Mouse (Mus musculus) layer of hippocampus, adult 18-20 months (tissue): Measurements from ENCODE around the gene Casq2. TPM values are rescaled to one million over a fixed set of nuclear protein-coding genes. Genes with fewer than 3 reads are reported as not detected.
"Not testable (repeated sequence)": the region's sequence is repeated elsewhere in the genome, so short reads cannot be mapped to it uniquely, and the experiment has no call there.

ENCODE experiments used
- DNase-seq, 2 experiments: peaks; one replicate each; pipeline ENCODE4 v3.0.0; 2022; ENCODE audit warnings: low spot score in 2 of 2
- total RNA-seq, 2 experiments: library from RNA; stranded (reverse); gene quantifications; 2 replicates each; pipeline ENCODE4 v1.2.3; 2021

The Casq2 gene
- total RNA-seq, 2 experiments from 2014 or later, result 0.59 to 1.2 TPM

DNA sequence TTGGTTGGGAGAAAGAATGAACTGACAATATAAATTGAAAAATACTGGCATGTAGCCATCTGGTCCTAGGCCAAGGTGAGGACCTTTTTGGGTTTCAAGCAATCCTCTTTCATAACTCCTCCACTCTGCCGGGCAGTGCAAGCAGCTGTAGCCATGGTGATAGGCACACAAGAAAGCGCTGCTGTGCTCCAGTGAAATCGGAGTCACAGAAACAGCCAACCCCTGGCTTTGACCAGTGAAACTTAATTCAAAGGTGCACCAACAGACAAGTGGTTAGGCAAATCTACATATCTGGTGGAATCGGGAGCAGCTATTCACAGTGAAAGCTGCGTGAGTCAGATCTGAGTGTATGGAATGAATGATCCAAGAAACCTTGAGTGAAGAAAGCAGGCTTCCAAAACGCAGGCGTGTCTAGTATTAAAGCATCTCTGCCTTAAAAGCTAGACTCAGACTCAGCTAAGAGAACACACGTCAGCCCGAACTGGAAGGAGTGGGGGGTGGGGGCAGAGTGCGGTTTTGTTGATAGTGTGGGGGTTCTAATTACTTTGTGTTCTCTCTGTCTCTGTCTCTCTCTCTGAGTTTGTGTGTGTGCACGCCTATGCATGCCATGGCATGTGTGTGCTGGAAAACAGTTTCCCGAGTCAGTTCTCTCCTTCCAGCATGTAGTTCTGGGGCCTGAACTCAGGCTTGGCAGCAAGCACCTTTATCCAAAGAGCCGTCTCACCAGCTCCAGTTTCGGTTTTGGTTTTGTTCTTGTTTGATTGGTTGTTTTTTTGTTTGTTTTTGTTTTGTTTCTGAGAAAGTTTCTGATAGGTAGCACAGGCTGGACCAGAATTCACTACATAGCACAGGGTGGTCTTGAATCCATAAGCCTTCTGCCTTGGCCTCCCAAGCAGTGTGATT, 73.5 kb downstream of the Casq2 start:
- DNase-seq, result no peak

DNA sequence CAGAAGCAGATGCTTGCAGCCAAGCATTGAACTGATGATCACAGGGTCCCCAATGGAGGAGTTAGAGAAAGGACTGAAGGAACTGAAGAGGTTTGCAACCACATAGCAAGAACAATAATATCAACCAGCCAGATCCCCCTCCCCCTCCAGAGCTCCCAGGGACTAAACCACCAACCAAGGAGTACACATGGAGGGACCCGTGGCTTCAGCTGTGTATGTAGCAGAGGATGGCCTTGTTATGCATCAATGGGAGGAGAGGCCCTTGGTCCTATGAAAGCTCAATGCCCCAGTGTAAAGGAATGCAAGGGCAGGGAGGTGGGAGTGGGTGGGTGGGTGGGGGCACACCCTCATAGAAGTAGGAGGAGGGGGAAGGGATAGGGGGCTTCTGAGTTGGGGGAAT, 77.6 kb downstream of the Casq2 start:
- DNase-seq, result not testable (repeated sequence)

GRCm38 (mm10) chr3:102164911-102165310, 78.7 kb downstream of the Casq2 start:
- no peak for DNase-seq

- no peak for DNase-seq
Measured at GRCm38 (mm10) chr3:102165536-102166286, 79.5 kb downstream of the Casq2 start.

GRCm38 (mm10) chr3:102166287-102166620, 80.0 kb downstream of the Casq2 start:
- DNase-seq, result no peak

DNA sequence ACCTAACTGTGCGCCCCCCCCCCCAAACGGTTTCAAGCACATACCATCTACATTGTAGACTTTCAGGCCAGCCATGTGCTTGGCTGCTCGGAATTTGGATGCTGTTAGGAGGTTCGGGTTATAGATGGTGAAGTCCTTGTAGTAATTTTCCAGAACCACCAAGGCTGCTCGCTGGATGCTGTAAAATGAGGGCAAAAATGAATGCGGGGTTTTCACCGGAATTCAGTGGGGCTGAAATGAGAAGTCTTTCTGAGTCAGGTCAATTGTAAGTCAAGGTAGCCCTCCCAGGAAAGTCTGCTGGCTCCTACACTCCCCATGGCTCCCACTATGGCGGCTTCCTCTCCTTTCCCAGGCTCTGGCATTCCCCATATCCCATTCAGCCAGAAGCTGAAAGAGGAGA, 80.6 kb downstream of the Casq2 start:
- no peak for DNase-seq

DNA sequence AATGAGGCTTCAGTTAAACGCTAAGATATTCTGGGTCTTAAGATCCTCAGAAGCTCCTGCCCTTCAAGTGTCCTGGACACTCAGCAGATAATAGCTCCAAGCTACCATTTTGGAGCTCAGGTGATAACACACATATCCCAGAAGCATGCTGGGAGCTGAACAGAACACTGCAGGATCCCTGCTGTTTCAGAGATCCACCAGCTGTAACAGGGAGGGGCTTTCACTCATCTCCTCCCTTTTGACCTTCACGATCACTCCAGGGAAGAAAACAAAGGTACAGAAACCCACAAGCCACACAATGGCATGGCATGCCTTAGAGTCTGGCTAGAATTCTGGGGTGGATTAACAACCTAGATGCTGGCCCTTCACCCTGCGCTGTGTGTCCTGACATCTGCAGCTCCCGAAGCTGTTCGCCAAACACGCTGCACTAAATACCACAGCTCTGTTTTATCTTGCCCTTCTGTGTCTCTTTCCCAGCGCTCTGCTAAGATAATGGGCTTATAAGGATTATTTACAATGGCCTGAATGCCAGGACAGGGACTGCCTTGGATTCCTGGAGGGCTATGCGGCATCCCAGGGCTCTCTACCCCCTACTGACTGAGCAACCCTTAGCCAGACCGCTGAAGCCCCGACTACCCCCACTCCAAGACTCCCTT, 81.5 kb downstream of the Casq2 start:
- no peak for DNase-seq

DNA sequence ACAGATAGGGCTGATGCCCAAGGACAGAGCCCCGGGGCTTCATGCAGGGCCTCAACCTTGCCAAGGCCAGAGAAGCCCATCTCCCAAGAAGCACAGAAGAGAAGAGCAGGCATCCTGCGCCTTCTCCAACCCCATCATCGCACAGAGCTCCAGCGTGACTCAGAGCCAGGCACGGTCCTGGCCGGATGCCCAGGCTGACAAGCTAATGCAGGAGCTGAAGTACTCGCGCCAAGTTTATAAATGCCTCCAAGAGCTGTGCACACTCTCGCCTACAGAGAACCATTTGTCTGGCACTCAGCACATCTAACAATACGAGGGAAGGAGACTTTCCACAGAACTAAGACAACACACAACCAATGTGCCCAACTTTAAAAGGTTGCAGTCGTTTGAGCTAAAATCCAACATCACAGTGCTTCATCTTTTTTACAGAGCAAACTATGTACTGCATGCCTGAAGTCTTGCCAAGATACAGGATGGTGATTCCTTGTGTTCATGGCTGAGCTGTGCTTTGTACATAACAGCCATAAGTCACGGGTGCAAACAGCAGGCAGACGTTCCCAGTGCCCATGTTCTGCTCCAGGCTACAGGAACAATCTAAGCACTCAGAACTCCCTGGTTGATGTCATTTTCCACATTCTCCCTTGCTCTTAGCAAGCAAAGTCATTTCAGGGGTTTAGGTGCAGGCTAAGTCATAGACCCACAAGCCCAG, 83.1 kb downstream of the Casq2 start:
- DNase-seq, result peak; percentile 93 to 98

DNA sequence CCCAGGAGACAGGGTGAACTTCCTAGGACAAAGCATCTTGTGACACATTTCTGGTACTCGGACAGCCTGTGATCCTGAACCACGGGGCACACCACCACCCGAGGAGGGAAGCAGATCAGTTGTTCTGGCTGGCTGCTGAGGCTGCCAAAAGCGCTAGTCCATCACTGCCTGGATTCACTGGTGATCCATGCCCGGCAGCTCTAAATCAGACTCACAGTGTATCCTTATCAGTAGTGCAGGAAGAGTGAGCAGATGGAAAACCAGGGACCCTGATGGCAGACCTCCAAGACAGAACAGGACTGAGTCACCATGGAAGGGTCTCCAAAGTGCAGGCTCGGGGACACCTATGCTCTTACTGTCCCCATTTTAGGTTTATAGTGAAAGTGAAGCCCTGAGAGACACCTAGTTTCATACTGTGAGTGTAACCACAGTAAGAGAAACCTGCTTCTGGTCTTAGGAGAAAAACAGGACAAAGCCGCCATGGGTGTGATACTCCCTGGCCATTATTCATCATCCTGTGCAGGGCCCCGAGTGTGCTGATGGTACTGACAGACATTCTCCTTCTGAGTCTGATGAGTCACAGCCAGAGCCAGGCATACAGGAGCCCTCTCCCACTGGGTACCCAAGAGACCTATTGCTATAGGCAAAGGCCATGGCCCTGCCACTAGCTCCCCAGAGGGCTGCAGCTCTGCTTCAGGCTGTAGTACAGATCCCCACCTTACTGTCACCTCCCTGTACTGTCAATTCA, 88.1 kb downstream of the Casq2 start:
- no peak for DNase-seq

DNA sequence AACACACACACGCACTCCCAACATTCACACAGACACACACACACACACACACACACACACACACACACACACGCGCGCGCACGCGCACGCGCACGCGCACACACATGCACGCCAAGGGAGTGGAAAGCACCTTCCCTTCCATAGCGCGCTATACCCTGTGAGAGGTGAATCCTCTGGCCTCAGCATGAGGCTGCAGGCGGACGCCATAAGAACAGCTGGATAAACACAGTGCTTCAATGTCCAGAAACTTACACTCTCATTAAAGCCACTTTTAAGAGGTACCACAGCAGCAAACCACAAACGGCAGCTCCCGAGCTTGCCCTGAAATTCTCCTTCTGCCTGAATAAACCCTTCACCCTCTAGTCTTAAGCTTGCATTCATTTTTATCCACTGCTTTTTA, 89.5 kb downstream of the Casq2 start:
- no peak for DNase-seq

DNA sequence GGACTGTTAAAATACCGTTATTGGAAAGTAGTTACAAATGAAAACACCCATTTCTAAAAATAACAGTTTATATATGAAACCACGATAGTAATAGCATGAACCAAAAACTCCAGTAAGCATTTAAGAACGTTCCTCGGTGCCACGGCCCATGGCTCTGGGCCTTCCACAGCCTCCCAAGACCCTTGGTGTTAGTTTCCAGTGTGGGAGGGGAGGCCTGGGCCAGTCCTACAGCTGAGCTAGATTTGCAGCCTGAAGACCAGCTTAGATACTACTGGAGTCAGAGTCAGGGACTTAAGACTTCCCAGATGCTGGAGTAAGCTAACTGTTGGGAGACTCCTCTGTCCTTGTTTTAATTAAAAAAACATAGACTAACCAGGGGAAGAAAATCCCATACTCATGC, 89.9 kb downstream of the Casq2 start:
- DNase-seq, result no peak

DNA sequence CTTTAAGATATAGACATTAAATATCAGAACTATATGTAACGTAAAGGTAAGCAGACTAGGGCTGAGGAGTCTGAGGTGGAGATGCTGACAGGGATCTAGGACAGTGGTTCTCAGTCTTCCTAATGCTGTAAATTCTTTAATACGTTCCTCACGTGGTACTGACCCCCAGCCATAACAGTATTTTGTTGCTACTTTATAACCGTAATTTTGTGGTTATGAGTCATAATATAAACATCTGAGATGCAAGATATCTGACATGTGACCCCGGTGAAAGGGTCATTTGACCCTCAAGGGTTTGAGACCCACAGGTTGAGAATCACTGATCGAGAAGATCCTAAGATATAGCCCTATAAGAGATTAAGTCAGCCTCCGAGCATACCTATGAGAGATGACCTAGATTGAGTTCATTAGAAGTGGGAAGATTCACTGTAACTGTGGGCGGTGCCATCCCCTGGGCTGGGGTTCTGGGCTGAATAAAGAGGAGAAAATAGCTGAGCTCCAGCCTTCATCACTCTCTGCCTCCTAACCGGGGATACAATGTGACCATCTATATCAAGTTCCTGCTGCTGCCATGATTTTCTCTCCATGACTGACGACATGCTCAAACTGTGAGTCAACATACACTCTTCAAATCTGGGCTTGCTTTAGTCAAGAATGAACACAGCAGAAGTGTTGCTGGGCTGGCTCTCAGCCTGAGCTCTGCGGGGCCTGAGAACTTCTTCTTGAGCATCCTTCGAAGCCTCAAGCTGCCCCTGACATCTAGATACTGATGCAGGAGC, 91.8 kb downstream of the Casq2 start:
- DNase-seq, result no peak

DNA sequence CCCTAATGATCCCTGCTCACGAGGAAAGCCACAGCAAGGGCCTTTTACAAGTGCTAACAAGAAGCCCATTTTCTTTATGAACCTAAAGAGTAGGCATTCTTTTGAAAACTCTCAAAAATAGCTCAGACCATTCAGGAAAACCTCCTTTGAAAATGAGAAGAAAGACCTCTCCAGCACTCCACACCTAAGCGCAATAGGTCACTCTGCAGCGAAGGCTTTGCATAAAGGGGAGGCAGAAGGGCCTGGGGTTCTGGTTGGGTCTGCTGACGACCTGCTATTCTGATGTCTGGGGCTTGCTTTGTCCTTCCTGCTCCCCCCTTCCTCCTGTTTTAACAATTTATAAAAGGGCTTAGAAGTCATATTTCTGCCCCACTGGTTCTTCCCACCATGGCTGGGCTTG, 93.7 kb downstream of the Casq2 start:
- no peak for DNase-seq

- DNase-seq, result no peak
Measured at GRCm38 (mm10) chr3:102180746-102181145, 94.5 kb downstream of the Casq2 start.

GRCm38 (mm10) chr3:102181191-102181590, 95.0 kb downstream of the Casq2 start:
- DNase-seq, result no peak

GRCm38 (mm10) chr3:102182601-102183000, 96.4 kb downstream of the Casq2 start:
- no peak for DNase-seq

GRCm38 (mm10) chr3:102184721-102185120, 98.5 kb downstream of the Casq2 start:
- no peak for DNase-seq

DNA sequence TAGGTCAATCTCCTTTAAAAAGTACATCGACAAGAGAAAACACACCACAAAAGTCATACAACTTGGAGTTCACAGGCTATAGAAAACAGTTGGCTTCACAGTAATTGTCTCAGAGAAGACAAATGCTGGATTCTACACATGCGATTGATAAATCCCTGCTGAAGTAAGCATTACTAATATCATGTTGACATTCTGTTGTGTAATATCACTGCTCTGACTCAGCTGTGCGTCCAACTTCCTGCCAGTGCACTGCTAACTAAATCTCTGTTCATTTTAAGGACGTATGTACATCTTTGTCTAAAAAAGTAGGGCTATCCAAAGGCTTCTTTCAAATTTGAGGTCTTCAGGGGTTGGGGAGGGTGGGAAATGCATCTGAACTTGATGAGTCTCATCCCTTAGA, 101.2 kb downstream of the Casq2 start:
- DNase-seq, result no peak

- DNase-seq, result no peak
Measured at GRCm38 (mm10) chr3:102188972-102189371, 102.8 kb downstream of the Casq2 start.

DNA sequence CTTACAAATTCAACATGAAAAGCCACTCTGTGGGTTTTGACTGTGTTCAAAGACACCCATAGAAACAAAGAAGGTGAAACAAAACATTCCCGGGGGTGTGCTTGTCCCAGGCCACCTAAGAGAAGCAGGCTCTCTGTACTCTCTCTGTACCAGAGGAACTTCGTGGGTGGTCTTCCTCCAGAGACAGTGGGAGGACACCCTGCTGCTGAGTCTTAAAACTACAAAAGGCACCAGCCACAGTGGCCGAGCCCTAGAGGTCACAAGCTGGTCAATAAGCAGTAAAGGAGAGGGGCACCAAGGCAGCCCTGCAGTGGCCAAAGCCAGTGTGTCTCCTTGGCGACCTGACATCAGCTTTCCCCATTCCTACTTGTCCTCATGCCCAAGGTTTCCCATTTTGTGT, 103.8 kb downstream of the Casq2 start:
- no peak for DNase-seq
